Mouse (Mus musculus): ENCODE measurements around the gene Gm15085.
"Not testable (repeated sequence)": the region's sequence is repeated elsewhere in the genome, so short reads cannot be mapped to it uniquely, and the experiment has no call there.

Gene Gm15085

DNA sequence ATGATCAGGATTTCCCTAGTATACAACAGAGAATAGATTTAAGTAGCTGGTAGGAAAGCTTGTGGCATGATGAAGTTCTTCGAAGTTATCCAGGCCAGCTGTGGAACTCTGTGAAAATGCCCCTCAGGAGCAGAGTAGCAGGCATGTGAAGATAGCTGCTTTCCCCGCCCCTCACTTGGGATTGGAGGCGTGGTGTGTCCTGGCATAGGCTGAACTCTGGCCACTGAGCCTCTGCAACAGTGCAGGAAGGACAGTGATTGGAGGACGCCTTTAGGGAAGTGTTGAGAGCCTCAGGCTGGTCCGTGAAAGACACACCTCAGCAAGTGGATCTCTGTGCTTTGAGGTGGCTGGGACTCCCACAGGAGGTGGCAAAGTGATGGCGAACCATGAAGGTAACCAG lies at the start of gene Gm15085:
Gene Gm15085, plus strand, starts transcription at position 301 of the 400 bp plus-strand sequence.
- DNase-seq (ENCODE audit: inconsistent age in 2 of 2, low spot score in 1 of 2), result not testable (repeated sequence)
